Mouse (Mus musculus): ENCODE results near the gene Ankrd9. TPM values are rescaled to one million over a fixed set of nuclear protein-coding genes. Genes with fewer than 3 reads are reported as not detected.

Gene Ankrd9
- polyA plus RNA-seq, 1 experiment from 2014 or later, result 14.2 TPM

- Histone ChIP-seq H3K27ac (ENCODE audit: low read depth, low read length) (no peak overlapping the region), H3K4me3 (ENCODE audit: low read length) (no peak overlapping the region), H3K4me1 (ENCODE audit: control insufficient read depth, insufficient read depth, low read depth, low read length) (peaks cover 4% of the 10 kb centered on the region; the same call in 1 of the 2 replicates), H3K9ac (ENCODE audit: low read depth, low read length) (no peak overlapping the region; the same call in 1 of the 2 replicates), H3K27me3 (replicated peaks; ENCODE audit: control insufficient read depth, insufficient read depth, low read length) (no peaks in the 10 kb centered on the region), H3K9me3 (ENCODE audit: control insufficient read depth, low read length) (no peaks in the 10 kb centered on the region), H3K4me2 (ENCODE audit: low read length) (no peak overlapping the region), H3K36me3 (ENCODE audit: control insufficient read depth, insufficient read depth, low read length) (no peaks in the 10 kb centered on the region)
- 83% methylated on average over 12 of the region's 12 CpGs for WGBS
- ATAC-seq, result peak; percentile 3; the same call in 1 of the 2 replicates
Measured at GRCm38 (mm10) chr12:110992771-110993170, 13.9 kb upstream of the Ankrd9 start.

GRCm38 (mm10) chr12:110992128-110992553 is 13.3 kb upstream of the Ankrd9 start:
- no peaks in the 10 kb centered on the region for H3K9me3 ChIP-seq (ENCODE audit: control insufficient read depth, low read length)
- H3K4me3 ChIP-seq (ENCODE audit: low read length), result peak overlapping the region; percentile 53
- H3K4me1 ChIP-seq (ENCODE audit: control insufficient read depth, insufficient read depth, low read depth, low read length), result peaks cover 4% of the 10 kb centered on the region; the same call in 1 of the 2 replicates
- WGBS, result under 1% methylated on average over 21 of the region's 24 CpGs
- H3K4me2 ChIP-seq (ENCODE audit: low read length), result peak overlapping the region; percentile 71
- H3K27me3 ChIP-seq (replicated peaks; ENCODE audit: control insufficient read depth, insufficient read depth, low read length), result no peaks in the 10 kb centered on the region
- H3K27ac ChIP-seq (ENCODE audit: low read depth, low read length), result peak overlapping the region; percentile 44; the same call in 1 of the 2 replicates
- H3K9ac ChIP-seq (ENCODE audit: low read depth, low read length), result peak overlapping the region; percentile 74
- H3K36me3 ChIP-seq (ENCODE audit: control insufficient read depth, insufficient read depth, low read length), result no peaks in the 10 kb centered on the region
- ATAC-seq, result peak; percentile 91

GRCm38 (mm10) chr12:110991361-110992127 is 12.7 kb upstream of the Ankrd9 start:
- H3K27ac ChIP-seq (ENCODE audit: low read depth, low read length), result 0 out of 2 replicates have a peak overlapping the region, but pooled peaks have one; percentile 44
- H3K27me3 ChIP-seq (replicated peaks; ENCODE audit: control insufficient read depth, insufficient read depth, low read length), result no peaks in the 10 kb centered on the region
- peak; percentile 88 for ATAC-seq
- peak overlapping the region; percentile 53 for H3K4me3 ChIP-seq (ENCODE audit: low read length)
- H3K9me3 ChIP-seq (ENCODE audit: control insufficient read depth, low read length), result no peaks in the 10 kb centered on the region
- WGBS, result 4% methylated on average over 23 of the region's 23 CpGs
- H3K36me3 ChIP-seq (ENCODE audit: control insufficient read depth, insufficient read depth, low read length), result no peaks in the 10 kb centered on the region
- H3K4me1 ChIP-seq (ENCODE audit: control insufficient read depth, insufficient read depth, low read depth, low read length), result peaks cover 4% of the 10 kb centered on the region; the same call in 1 of the 2 replicates
- H3K4me2 ChIP-seq (ENCODE audit: low read length), result peak overlapping the region; percentile 71
- H3K9ac ChIP-seq (ENCODE audit: low read depth, low read length), result peak overlapping the region; percentile 74

- Histone ChIP-seq H3K4me3 (ENCODE audit: low read length) (no peak overlapping the region), H3K36me3 (ENCODE audit: control insufficient read depth, insufficient read depth, low read length) (no peaks in the 10 kb centered on the region), H3K9me3 (ENCODE audit: control insufficient read depth, low read length) (no peaks in the 10 kb centered on the region), H3K9ac (ENCODE audit: low read depth, low read length) (no peak overlapping the region), H3K27ac (ENCODE audit: low read depth, low read length) (no peak overlapping the region), H3K4me1 (ENCODE audit: control insufficient read depth, insufficient read depth, low read depth, low read length) (peaks cover 4% of the 10 kb centered on the region; the same call in 1 of the 2 replicates), H3K27me3 (replicated peaks; ENCODE audit: control insufficient read depth, insufficient read depth, low read length) (no peaks in the 10 kb centered on the region), H3K4me2 (ENCODE audit: low read length) (no peak overlapping the region)
- ATAC-seq, result no peak
- WGBS, result 92% methylated on average over 7 of the region's 7 CpGs
Measured at GRCm38 (mm10) chr12:110990500-110990899, 11.7 kb upstream of the Ankrd9 start.

- WGBS, result 97% methylated on average over 3 of the region's 3 CpGs
- ATAC-seq, result no peak
Measured at GRCm38 (mm10) chr12:110989409-110989808, 10.6 kb upstream of the Ankrd9 start.

GRCm38 (mm10) chr12:110986536-110987425 is 7.9 kb upstream of the Ankrd9 start:
- no peaks in the 10 kb centered on the region for H3K36me3 ChIP-seq (ENCODE audit: control insufficient read depth, insufficient read depth, low read length)
- H3K9ac ChIP-seq (ENCODE audit: low read depth, low read length), result no peak overlapping the region
- H3K9me3 ChIP-seq (ENCODE audit: control insufficient read depth, low read length), result no peaks in the 10 kb centered on the region
- 80% methylated on average over 11 of the region's 11 CpGs for WGBS
- H3K27ac ChIP-seq (ENCODE audit: low read depth, low read length), result no peak overlapping the region
- no peaks in the 10 kb centered on the region for H3K27me3 ChIP-seq (replicated peaks; ENCODE audit: control insufficient read depth, insufficient read depth, low read length)
- no peak overlapping the region for H3K4me3 ChIP-seq (ENCODE audit: low read length)
- H3K4me1 ChIP-seq (ENCODE audit: control insufficient read depth, insufficient read depth, low read depth, low read length), result peaks cover 2% of the 10 kb centered on the region; the same call in 1 of the 2 replicates
- no peak overlapping the region for H3K4me2 ChIP-seq (ENCODE audit: low read length)
- no peak for ATAC-seq

More at GRCm38 (mm10) chr12:110989409-110989808, 10.6 kb upstream of the Ankrd9 start:
- Histone ChIP-seq H3K9ac (ENCODE audit: low read depth, low read length) (no peak overlapping the region), H3K4me2 (ENCODE audit: low read length) (no peak overlapping the region), H3K27ac (ENCODE audit: low read depth, low read length) (no peak overlapping the region), H3K9me3 (ENCODE audit: control insufficient read depth, low read length) (no peaks in the 10 kb centered on the region), H3K4me3 (ENCODE audit: low read length) (no peak overlapping the region), H3K27me3 (replicated peaks; ENCODE audit: control insufficient read depth, insufficient read depth, low read length) (no peaks in the 10 kb centered on the region), H3K36me3 (ENCODE audit: control insufficient read depth, insufficient read depth, low read length) (no peaks in the 10 kb centered on the region), H3K4me1 (ENCODE audit: control insufficient read depth, insufficient read depth, low read depth, low read length) (peaks cover 4% of the 10 kb centered on the region; the same call in 1 of the 2 replicates)

- Histone ChIP-seq H3K4me1 (ENCODE audit: control insufficient read depth, insufficient read depth, low read depth, low read length) (no peaks in the 10 kb centered on the region), H3K4me3 (ENCODE audit: low read length) (no peak overlapping the region), H3K27ac (ENCODE audit: low read depth, low read length) (no peak overlapping the region), H3K9me3 (ENCODE audit: control insufficient read depth, low read length) (no peaks in the 10 kb centered on the region), H3K9ac (ENCODE audit: low read depth, low read length) (no peak overlapping the region), H3K4me2 (ENCODE audit: low read length) (no peak overlapping the region), H3K36me3 (ENCODE audit: control insufficient read depth, insufficient read depth, low read length) (no peaks in the 10 kb centered on the region), H3K27me3 (replicated peaks; ENCODE audit: control insufficient read depth, insufficient read depth, low read length) (no peaks in the 10 kb centered on the region)
- no peak for ATAC-seq
- 83% methylated on average over 9 of the region's 9 CpGs for WGBS
Measured at GRCm38 (mm10) chr12:110985141-110985540, 6.3 kb upstream of the Ankrd9 start.

GRCm38 (mm10) chr12:110984598-110984997 is 5.8 kb upstream of the Ankrd9 start:
- Histone ChIP-seq H3K4me3 (ENCODE audit: low read length) (no peak overlapping the region), H3K9ac (ENCODE audit: low read depth, low read length) (no peak overlapping the region), H3K4me2 (ENCODE audit: low read length) (no peak overlapping the region), H3K27me3 (replicated peaks; ENCODE audit: control insufficient read depth, insufficient read depth, low read length) (no peaks in the 10 kb centered on the region), H3K27ac (ENCODE audit: low read depth, low read length) (no peak overlapping the region), H3K36me3 (ENCODE audit: control insufficient read depth, insufficient read depth, low read length) (no peaks in the 10 kb centered on the region), H3K9me3 (ENCODE audit: control insufficient read depth, low read length) (no peaks in the 10 kb centered on the region), H3K4me1 (ENCODE audit: control insufficient read depth, insufficient read depth, low read depth, low read length) (no peaks in the 10 kb centered on the region)
- ATAC-seq, result no peak
- 67% methylated on average over 4 of the region's 4 CpGs for WGBS

- Histone ChIP-seq H3K4me3 (ENCODE audit: low read length) (no peak overlapping the region), H3K27ac (ENCODE audit: low read depth, low read length) (no peak overlapping the region), H3K4me2 (ENCODE audit: low read length) (no peak overlapping the region), H3K4me1 (ENCODE audit: control insufficient read depth, insufficient read depth, low read depth, low read length) (peaks cover 3% of the 10 kb centered on the region), H3K36me3 (ENCODE audit: control insufficient read depth, insufficient read depth, low read length) (no peaks in the 10 kb centered on the region), H3K9me3 (ENCODE audit: control insufficient read depth, low read length) (no peaks in the 10 kb centered on the region), H3K27me3 (replicated peaks; ENCODE audit: control insufficient read depth, insufficient read depth, low read length) (no peaks in the 10 kb centered on the region), H3K9ac (ENCODE audit: low read depth, low read length) (no peak overlapping the region)
- ATAC-seq, result no peak
- 71% methylated on average over 8 of the region's 8 CpGs for WGBS
Measured at GRCm38 (mm10) chr12:110983714-110984113, 4.9 kb upstream of the Ankrd9 start.

Measured in hindbrain, embryonic 16.5 days (tissue).